Mouse (Mus musculus) erythroblast, adult 5-6 weeks (primary cell): ENCODE data around the gene Rasgef1c. TPM values are rescaled to one million over a fixed set of nuclear protein-coding genes. Genes with fewer than 3 reads are reported as not detected.
A peak's percentile ranks its signal among the peaks of the same experiment; 100 is the strongest.

Experiments used
- ATAC-seq: replicated peaks from 2 replicates; pipeline ENCODE4 v1.8.0; 2016; ENCODE audit warnings: moderate number of reproducible peaks, mild to moderate bottlenecking, moderate TSS enrichment, inconsistent platforms; ENCODE audit not compliant: poor library complexity, low FRiP score, severe bottlenecking
- total RNA-seq, 2 experiments: library from RNA; stranded (forward) in 1 of 2; stranded (reverse) in 1 of 2; fragments of 150-400 nt in 1 of 2; fragments of 200-764, 138-1000 nt in 1 of 2; gene quantifications; 2 replicates each; pipeline versions ENCODE4 v1.2.3 to v1.2.4; 2015 to 2017; ENCODE audit warnings: low replicate concordance in 2 of 2

The Rasgef1c gene
- total RNA-seq, 2 experiments from 2014 or later, result 0.94 TPM; not detected in 1

- ATAC-seq, result peak; percentile 72
These were observed 59.6 kb downstream of the Rasgef1c start for GRCm38 (mm10) chr11:49961098-49961740.

- ATAC-seq, result no peak
These were observed 63.7 kb downstream of the Rasgef1c start for GRCm38 (mm10) chr11:49965320-49965719.

DNA sequence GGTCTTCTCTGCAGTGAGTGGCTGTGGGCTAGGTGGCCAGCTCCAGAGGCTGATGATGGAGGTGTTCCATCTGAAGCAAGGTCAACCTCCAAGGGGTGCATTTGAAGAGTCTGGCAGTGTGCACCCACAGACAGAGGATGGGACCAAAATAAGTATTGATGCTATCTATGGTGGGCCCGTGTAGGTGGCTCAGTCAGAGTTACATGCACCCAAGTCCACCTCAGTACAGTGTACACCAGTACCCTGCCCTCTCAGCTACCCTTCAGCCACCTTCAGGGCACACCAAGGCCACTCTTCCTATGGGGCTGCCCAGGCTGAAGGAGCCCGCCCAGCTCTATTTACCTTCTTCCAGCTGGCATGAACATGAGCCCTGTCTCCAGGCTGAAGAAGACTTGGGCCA, 68.1 kb downstream of the Rasgef1c start:
- ATAC-seq, result no peak

DNA sequence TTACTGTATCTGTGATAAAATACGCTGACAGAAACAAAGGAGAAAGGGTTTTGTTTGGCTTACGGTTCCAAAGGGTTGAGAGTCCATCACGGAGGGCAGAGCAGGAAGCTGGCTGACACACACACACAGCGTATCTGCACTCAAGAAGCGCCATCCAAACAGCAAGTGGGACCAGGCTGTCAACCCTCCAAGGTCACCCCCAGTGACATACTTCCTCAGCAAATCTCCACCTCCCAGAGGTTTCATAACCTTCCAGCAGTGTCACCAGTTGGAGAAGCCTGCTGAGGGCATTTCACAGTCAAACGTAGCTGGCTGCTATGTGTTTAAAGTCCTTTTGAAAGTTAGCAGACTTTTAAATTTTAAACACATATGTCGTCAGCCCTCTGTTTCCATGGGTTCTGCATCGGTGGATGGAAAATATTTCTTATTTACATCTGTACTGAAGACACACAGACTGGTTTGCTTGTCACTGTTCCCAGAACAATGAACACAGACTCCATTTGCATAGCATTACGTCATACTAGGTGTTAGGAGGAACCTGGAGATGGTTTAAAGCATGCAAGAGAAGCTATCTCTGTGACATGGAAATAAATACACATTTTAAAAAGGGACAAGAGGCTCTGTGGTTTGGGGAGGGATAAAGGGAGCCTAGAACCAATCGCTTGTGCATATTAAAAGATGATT, 72.2 kb downstream of the Rasgef1c start:
- ATAC-seq, result no peak

- ATAC-seq, result no peak
These were observed 73.0 kb downstream of the Rasgef1c start for GRCm38 (mm10) chr11:49974675-49975074.

- ATAC-seq, result no peak
These were observed 76.4 kb downstream of the Rasgef1c start for GRCm38 (mm10) chr11:49977963-49978568.

- no peak for ATAC-seq
These were observed 77.3 kb downstream of the Rasgef1c start for GRCm38 (mm10) chr11:49978935-49979334.

DNA sequence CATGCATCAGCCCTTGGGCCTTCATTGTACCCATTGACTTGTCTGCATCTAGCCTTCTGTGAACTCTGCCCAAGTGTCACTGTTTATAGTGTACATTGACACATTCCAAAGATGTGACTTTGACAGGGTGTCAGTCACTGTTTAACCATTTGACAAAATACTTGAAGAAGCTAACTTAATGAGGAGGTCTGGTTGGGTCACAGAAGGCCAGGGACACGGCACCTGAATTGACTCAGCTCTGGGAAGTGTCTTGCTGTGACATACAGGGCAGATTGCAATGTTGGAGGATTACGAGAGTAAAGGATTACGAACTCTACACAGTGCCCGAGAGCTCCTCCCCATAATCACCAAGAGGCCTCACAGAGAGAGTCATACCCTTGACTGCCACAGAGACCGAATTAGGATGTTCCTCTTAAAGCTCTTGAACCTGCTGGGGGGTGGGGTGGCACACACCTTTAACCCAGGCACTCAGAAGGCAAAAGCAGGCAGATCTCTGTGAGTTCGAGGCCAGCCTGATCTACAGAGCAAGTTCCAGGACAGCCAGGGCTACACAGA, 79.1 kb downstream of the Rasgef1c start:
- ATAC-seq, result no peak

GRCm38 (mm10) chr11:49981321-49981963, 79.8 kb downstream of the Rasgef1c start:
- ATAC-seq, result peak; percentile 76

- no peak for ATAC-seq
These were observed 80.5 kb downstream of the Rasgef1c start for GRCm38 (mm10) chr11:49982094-49982493.

DNA sequence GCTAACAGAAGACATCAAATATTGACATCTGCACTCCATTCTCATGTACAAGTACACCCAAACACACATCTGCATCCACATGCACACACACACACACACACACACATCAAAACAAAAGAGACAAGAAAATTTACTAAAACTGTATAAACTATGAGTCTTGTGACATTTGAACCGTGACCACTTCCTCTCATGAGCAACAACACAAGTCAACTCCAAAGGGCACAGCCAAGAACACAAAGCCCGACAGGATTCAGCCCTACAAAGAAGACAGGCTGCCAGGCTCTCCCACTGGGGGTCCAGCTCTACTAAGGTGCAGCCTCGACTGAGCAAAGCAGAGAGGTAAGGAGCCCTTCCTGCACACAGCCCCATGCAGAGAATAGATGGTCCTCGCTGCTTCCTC, 81.2 kb downstream of the Rasgef1c start:
- ATAC-seq, result no peak

DNA sequence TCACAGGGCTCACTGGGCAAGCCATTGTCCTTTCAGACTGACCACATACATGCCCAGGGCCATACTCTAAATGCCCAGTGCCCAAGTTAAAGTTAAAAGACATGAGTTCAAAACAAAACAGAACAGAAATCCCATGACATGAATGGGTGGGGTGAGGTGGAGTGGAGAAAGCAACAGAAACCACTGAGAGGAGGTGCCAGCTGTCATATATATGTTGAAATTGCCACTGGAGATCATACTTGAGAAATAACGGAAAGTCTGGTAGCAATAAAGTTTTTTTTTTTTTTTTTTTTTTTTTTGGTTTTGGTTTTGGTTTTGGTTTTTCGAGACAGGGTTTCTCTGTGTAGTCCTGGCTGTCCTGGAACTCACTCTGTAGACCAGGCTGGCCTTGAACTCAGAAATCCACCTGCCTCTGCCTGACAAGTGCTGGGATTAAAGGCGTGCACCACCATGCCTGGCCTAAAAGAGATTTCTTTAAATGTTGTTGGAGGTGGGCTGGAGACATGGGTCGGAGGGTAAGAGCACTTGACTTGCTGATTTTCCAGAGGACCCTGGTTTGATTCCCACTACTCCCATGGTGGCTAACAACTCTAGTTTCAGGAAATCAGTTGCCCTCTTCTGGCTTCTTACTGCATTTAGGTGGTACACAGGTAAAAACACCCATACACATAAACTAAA, 82.4 kb downstream of the Rasgef1c start:
- no peak for ATAC-seq

DNA sequence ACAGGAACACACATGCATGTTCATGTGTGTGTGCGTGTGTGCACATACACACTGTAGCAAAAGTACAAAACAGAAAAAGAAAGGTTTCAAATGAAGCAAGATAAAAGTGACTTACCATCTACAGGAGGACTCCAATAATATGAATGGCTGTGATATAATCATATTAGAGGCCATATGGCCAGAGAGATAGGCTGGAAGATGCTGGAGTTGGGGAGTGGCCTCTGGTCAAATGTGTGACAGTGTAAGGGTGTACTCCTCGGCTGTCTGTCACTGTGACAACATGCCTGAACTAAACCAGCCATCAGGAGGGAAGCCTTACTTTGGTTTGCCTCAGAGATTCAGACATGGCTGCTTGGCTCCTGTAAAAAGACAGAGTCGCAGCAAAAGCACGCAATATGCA, 83.4 kb downstream of the Rasgef1c start:
- peak; percentile 75 for ATAC-seq

DNA sequence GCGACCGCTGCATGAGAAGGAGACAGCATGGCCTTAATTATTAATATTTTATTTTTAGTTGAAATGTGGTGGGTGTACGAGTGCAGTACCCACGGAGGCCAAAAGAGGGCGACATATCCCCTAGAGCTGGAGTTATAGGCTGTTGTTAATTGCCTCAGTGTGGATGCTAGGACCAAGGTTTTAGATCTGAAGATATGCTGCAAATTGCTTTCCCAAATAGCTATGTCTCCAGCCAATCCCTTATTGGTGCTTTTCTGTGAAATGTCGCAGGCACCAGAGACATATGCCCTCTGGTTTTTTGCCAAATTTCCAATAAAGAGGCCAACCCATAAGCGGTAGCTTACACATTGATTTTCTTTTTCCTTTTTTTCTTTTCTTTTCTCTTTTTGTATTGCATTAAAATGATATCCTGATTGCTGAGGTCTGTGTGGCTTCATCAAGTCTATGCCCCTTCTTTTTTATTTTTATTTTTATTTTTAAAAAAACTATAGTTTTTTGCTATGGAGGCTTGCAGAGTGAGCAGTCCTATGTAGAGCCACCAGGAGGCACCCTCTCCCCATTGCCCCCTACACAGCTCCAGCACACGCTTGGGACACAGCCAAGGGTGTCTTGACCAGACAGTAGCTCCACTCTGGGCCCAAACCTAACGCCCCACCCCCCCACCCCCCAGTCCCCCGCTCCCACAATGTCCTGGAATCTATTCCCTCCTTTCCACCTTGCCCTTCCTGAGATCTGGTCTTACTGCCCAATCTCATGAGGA, 84.8 kb downstream of the Rasgef1c start:
- peak; percentile 44 for ATAC-seq

- ATAC-seq, result no peak
These were observed 92.9 kb downstream of the Rasgef1c start for GRCm38 (mm10) chr11:49994536-49994935.

DNA sequence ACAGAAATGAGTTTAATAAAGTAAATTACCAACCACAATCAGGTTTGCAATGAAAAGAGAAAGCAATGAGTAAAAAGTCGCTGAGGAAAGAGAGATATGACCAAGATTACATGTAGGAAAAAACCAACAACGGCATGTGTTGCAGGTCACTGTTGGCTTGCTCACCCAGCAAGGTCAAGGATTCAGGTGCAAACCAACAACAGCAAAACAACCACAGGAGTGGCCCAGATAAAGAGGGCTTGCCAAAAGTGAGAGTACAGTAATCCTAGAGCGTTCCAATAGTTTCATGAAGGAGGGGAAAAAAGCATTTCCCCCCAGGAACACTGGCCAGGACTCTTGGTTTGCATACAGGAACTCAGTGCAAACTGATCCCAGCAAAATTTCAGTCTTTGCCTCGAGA, 94.8 kb downstream of the Rasgef1c start:
- no peak for ATAC-seq

DNA sequence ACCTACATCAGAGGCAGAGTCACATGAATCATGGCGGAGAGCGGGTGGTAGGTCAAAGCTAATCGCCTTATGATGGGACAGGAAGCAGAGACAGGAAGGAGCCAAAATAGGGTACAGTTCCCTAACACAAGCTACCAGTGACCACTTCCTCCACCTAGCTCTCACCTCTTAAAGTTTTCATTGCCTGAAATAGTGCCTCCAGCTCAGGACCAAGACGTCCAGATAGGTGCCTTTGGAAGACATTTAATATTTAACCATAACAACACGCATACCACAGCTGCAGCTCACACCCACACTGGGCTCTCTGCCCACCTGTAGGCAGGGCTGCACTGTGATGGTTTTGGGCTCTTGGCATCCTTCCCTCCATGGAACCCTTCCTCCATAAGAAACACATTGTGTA, 95.7 kb downstream of the Rasgef1c start:
- ATAC-seq, result no peak

GRCm38 (mm10) chr11:50002853-50003252, 101.2 kb downstream of the Rasgef1c start:
- no peak for ATAC-seq

DNA sequence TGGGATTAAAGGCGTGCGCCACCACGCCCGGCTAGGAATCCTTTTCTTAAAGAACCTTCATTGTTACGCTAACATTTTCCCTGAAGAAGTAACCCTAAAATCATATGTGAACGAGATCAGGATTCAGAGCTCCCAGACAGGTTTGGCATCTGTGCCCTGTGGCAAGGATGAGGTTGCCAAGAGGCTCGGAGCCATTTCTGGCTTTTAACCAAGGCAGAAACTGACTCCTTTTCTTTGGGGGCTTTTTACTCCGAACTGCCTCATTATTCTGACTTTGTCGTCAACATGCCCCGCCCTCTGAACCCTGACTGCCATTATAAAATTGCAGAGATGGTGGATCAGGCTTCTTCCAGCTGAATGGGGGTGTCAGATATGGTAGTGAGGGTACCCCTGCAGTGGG, 106.1 kb downstream of the Rasgef1c start:
- ATAC-seq, result no peak
